Mouse (Mus musculus): Measurements from ENCODE around the gene Tmem127.
"Not testable (repeated sequence)": the region's sequence is repeated elsewhere in the genome, so short reads cannot be mapped to it uniquely, and the experiment has no call there.

Tmem127 gene

DNA sequence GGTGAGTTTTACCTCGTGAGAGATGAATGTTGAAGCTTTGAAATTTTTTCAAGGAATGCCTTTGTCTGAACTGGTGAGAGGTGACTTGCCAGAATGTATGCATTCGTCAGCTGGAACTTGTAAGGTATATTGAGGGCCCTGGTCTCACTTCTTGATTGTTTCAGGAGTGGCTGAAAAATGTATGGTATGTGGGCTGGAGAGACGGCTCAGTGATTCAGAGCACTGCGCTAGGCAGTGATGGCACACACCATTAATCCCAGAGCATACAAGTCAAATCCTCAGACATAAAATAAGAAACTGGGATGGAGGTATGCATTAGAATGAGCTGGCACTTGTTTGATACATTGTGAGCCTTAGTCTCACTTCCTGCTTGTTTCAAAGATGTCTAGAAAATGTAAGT lies 44.5 kb downstream of the Tmem127 start:
- POLR2A ChIA-PET: interaction anchor here in 1 of 4 experiments (0.6 kb wide), 1 partner anchor 497 kb away, joined by 3 read pairs; no protein-coding TSS in a partner anchor
- CTCF ChIA-PET: no interaction called here

DNA sequence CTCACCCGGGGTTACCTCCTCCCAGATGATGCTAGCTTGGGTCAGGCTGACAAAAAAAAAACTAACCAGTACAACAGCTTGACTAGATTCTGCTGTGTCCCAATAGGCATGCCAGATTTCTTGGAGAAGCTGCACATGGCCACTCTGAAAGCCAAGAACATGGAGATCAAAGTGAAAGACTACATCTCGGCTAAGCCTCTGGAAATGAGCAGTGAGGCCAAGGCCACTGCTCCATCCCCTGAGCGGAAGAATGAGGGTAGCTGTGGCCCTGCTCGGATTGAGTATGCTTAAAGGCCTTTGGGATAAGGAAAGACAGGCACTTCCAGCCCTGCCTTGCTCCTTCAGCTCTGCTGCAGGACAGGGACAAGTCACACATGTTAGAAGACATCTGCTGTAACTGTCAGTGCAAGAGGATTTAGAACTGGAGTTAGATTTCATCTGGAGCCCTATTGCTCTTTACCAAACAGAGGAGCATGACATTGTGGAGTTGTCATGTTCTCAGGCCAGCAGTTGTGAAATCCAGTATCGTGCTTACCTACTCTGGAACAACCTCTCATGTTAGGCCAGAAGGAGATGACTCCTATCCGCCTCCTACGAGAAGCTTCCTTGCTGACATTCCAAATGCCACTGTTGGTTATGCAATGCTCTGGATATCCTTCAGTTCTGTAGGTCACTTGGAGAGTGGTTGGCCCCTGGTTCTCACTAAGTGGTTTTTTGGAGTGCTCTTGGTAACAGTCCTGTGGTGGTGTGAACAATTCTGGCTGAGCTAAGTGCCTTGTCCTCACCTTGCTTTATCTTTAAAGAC lies 49.5 kb downstream of the Tmem127 start:
- CTCF ChIA-PET: no interaction called here
- POLR2A ChIA-PET: interaction anchor here in 2 of 4 experiments (1.2 to 1.6 kb wide), 3 partner anchors 11 to 27 kb away, joined by 3 to 7 read pairs (median 3); partner anchors contain the start of gene Stard7 (in 1 of the 2)

DNA sequence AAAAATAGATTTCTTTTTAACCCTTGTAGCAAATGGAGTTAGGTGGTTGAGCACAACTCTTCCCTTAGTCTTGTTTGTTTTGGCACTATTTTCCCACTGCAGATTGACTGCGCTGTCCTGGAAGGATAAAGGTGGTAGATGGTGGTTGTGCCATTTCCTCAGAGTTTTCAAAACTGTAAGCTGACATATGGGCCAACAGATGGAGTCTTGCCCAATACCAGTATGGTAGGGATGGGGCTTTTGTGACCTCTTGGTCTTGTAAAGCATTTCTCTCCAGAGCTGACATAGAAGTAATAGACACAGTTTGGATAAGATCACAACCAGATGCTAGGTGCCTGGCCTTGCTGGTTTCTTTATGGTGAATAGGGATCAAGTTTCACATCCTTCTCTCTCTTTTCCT lies 50.3 kb downstream of the Tmem127 start:
- CTCF ChIA-PET: interaction anchor here in 1 of 4 experiments (0.6 kb wide), 1 partner anchor 892 kb away, joined by 3 read pairs; no protein-coding TSS in a partner anchor
- POLR2A ChIA-PET: interaction anchor here in 1 of 4 experiments (1.2 to 1.7 kb wide), 3 partner anchors 9 to 12 kb away, joined by 3 to 7 read pairs (median 5); no protein-coding TSS in a partner anchor

DNA sequence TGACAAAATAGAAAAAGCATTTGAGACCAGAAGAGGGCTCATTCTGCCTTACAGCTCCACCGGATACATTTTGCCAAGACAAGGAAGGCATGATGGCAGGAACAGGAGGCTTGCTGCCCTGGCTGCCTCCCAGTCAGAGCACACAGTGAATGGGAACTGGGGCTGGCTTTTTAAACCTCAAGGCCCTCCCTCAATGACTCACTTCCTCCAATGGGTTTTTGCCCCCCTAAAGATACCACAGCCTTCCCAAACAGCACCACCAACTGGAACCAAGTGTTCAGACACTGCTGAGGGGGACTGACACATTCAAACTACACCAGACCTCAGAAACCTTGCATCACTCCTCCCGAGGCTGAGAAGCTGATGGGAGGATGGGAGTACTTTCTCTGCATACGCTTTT lies 53.0 kb downstream of the Tmem127 start:
- CTCF ChIA-PET: interaction anchor here in 1 of 4 experiments (2.2 kb wide), 1 partner anchor 41 kb away, joined by 5 read pairs; no protein-coding TSS in a partner anchor
- POLR2A ChIA-PET: interaction anchor here in 1 of 4 experiments (1.2 kb wide), 1 partner anchor 31 kb away, joined by 5 read pairs; the partner anchor contains the start of gene Stard7

DNA sequence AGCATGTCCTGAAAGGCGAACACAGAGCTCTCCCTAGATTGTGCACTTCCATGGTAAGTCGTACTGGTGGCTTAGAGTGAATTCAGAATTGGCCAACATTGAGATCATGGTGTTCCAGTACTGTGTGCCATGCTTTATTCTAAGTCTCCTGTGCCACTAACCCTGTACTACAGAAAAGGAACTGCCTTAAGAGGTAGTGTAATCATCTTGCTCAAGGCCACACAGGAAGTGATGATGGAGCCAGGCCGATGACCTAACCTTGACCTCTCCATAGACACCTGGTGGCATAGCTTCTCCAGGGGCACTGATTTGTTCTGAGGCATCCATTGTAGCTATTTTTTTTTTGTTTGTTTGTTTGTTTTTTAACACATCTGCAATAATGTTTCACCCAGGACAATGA lies 54.2 kb downstream of the Tmem127 start:
- CTCF ChIA-PET: interaction anchor here in 1 of 4 experiments (0.6 kb wide), 1 partner anchor 307 kb away, joined by 4 read pairs; no protein-coding TSS in a partner anchor
- POLR2A ChIA-PET: interaction anchor here in 1 of 4 experiments (1.4 kb wide), 1 partner anchor 32 kb away, joined by 3 read pairs; the partner anchor contains the start of gene Stard7

DNA sequence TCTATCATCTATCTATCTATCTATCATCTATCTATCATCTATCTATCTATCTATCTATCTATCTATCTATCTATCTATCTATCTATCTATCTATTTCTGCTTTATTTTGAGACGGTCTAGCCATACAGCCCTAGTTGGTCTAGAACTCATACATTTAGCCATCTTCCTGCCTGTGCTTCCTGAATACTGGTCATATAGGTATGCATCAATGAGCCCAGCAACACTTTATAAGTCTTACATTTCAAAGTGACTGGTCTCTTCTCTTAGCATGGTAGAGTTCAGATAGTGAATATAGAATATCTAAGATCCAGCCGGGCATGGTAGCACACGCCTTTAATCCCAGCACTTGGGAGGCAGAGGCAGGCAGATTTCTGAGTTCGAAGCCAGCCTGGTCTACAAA lies 56.5 kb downstream of the Tmem127 start:
- POLR2A ChIA-PET, CTCF ChIA-PET: not testable (repeated sequence)

DNA sequence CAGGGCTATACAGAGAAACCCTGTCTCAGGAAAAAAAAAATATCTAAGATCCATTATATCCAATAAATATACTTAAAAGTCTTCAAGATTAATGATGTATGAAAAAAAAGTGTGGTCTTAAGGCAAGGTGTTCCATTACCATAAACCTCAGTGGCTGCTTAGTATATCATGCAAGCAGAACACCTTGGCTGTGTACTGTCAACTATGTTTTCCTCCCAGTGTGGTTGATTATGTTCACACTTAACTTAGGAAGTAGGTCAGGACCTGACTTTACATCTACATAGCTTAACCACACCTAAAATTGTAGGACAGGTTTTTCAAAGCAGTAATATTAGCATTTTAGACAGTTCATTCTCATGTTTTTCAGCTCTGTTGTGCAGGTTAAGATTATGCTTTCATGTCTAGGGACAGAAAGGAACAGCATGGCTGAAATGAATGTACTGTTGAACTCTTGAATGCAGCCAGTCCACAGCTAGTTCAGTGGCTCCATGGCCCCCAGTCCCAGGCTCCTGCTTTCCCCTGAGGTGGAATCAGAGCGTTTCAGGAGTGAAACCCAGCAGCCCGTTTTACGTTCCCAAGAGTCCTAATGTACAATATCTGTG lies 57.0 kb downstream of the Tmem127 start:
- POLR2A ChIA-PET: no interaction called here

DNA sequence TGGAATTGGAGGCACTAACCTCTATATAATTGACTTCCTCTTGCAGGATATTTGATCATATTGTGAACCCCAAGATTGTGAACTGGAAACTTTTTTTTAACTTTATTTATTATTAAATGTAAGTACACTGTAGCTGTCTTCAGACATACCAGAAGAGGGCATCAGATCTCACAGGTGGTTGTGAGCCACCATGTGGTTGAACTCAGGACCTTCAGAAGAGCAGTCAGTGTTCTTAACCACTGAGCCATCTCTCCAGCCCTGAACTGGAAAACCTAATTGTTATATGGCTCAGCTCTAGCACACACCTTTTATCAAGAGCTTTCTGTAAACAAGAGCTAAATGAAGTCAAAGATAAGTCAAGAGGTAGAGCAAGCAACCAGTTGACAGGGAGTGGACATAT lies 58.4 kb downstream of the Tmem127 start:
- CTCF ChIA-PET: interaction anchor here in 1 of 4 experiments (1.9 kb wide), 1 partner anchor 35 kb away, joined by 5 read pairs; no protein-coding TSS in a partner anchor
- POLR2A ChIA-PET: interaction anchor here in 3 of 4 experiments (0.7 kb wide), 3 partner anchors 26 to 56 kb away, joined by 4 to 9 read pairs (median 5); no protein-coding TSS in a partner anchor

More for the DNA sequence above, 57.0 kb downstream of the Tmem127 start:
- CTCF ChIA-PET: interaction anchor here in 2 of 4 experiments (0.7 to 1.9 kb wide), 2 partner anchors 36 to 71 kb away, joined by 3 to 5 read pairs; no protein-coding TSS in a partner anchor

DNA sequence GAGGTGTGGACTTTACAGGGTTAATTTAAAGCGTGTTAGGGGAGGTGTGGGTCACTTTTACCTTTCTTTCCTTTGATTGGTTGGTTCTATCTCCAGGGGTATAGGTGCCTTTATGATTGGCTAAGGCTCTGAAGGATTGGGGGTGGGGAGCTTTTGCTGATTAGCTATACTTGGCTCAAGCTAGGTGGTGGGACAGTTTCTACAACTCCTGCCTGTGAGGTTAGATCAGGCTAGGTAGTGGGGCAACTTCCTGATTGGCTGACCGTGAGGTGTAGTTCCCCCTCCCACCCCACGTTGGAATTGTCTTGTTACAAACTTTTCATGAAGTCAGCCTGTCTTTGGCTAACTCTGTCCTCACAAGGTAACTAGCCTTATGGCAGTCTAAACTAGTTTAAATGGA lies 59.5 kb downstream of the Tmem127 start:
- ChIA-PET POLR2A (interaction anchor here in 3 of 4 experiments (0.7 to 1.7 kb wide), 8 partner anchors 8 to 109 kb away, joined by 3 to 6 read pairs (median 3); partner anchors contain the start of gene Stard7 (in 1 of the 3)), CTCF (interaction anchor here in 2 of 4 experiments (0.6 to 1.3 kb wide), 6 partner anchors 23 to 656 kb away, joined by 3 to 5 read pairs (median 4); partner anchors contain the start of gene Dusp2 (in 1 of the 2))

DNA sequence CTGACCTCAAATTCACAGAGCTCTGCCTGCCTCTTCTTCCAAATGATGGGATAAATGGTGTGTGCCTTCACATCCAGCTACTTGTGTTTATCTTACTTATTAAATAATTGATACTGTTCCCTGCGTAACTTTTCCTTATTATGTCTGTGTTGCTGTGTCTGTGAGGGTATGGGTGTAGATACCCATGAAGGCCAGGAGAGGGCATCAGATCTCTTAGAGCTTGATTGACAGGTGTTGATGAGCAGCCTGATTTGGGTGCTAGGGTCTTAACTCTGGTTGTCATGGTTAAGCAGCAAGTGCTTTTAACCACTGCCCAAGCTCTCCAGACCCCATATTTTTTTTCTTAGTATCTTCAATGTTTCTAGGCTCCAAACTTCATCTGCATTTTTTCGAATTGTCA lies 61.0 kb downstream of the Tmem127 start:
- ChIA-PET CTCF (interaction anchor here in 3 of 4 experiments (0.6 to 1.8 kb wide), 8 partner anchors 26 to 251 kb away, joined by 3 to 10 read pairs (median 5); partner anchors contain the start of genes Ciao1 (in 1 of the 3) and Tmem127 (in 1 of the 3)), POLR2A (interaction anchor here in 2 of 4 experiments (1.1 to 1.3 kb wide), 3 partner anchors 11 to 39 kb away, joined by 3 to 5 read pairs (median 4); partner anchors contain the start of gene Stard7 (in 2 of the 2))

DNA sequence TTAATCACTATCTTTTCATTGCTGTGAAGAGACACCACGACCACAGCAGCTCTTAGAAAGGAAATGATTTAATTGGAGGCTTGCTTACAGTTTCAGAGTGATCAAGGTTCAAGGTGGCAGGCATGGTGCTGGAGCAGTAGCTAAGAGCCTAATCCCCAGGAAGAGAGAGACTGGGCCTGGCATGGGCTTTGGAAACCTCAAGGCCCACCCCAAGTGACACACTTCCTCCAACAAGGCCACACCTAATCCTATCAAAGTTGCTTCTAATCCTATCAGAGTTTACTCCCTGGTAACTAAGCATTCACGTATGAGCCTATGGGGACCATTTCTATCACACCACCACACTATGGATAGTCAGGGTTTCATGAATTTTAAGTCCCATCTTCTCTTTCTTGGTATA lies 62.5 kb downstream of the Tmem127 start:
- POLR2A ChIA-PET: interaction anchor here in 1 of 4 experiments (0.9 kb wide), 1 partner anchor 11 kb away, joined by 3 read pairs; no protein-coding TSS in a partner anchor

DNA sequence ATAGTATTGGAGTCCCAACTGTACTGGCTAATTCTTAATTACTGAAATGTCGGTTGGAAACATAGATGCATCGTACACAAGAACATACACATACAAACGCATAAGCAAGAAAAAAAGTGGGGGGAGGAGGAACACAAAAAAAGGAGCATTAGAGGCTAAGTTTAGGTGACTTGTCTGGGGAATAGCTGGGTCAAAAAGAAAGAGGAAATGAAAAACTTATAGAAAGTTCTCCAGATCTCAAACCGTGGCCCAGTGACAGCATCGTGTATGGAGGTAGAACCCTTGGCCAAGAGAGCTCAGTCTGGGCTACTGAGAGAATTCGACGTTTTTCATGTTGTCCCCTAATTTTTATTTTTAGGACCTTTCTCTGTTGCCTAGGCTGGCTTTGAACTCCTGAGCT lies 63.0 kb downstream of the Tmem127 start:
- ChIA-PET POLR2A (interaction anchor here in 1 of 4 experiments (0.9 kb wide), 1 partner anchor 11 kb away, joined by 3 read pairs; no protein-coding TSS in a partner anchor), CTCF (no interaction called here)

More for the DNA sequence above, 62.5 kb downstream of the Tmem127 start:
- CTCF ChIA-PET: interaction anchor here in 1 of 4 experiments (0.7 kb wide), 1 partner anchor 191 kb away, joined by 4 read pairs; no protein-coding TSS in a partner anchor
